Mouse (Mus musculus) olfactory bulb, adult 2 months (tissue): Measurements from ENCODE around the gene Hoxb8.

Experiments used
- CTCF ChIP-seq: fragments of 200-500 bp; IDR thresholded peaks from 2 replicates; pipeline ENCODE4 v1.5.1; 2012; ENCODE audit warnings: low read depth, mild to moderate bottlenecking, low read length, moderate library complexity; ENCODE audit not compliant: insufficient read depth
- POLR2A ChIP-seq: fragments of 200-500 bp; IDR thresholded peaks from 2 replicates; pipeline ENCODE4 v1.6.1; 2012; ENCODE audit warnings: mild to moderate bottlenecking, low read depth, low read length, moderate library complexity; ENCODE audit not compliant: insufficient read depth

GRCm38 (mm10) chr11:96327122-96327521 lies 45.4 kb downstream of the Hoxb8 start:
- TF ChIP-seq POLR2A: no peak
- no peak for TF ChIP-seq CTCF
